Mouse (Mus musculus) lung, adult 2 months (tissue): Measurements from ENCODE around the gene Prkg1.

Source experiments
- CTCF ChIP-seq: fragments of 200-500 bp; IDR thresholded peaks from 2 replicates; pipeline ENCODE4 v1.5.1; 2011; ENCODE audit warnings: mild to moderate bottlenecking, low read length, control low read depth; ENCODE audit not compliant: insufficient read depth
- POLR2A ChIP-seq: fragments of 200-500 bp; IDR thresholded peaks from 2 replicates; pipeline ENCODE4 v1.6.1; 2011; ENCODE audit warnings: low read depth, mild to moderate bottlenecking, control low read depth, low read length, borderline replicate concordance; ENCODE audit errors: extremely low read depth

DNA sequence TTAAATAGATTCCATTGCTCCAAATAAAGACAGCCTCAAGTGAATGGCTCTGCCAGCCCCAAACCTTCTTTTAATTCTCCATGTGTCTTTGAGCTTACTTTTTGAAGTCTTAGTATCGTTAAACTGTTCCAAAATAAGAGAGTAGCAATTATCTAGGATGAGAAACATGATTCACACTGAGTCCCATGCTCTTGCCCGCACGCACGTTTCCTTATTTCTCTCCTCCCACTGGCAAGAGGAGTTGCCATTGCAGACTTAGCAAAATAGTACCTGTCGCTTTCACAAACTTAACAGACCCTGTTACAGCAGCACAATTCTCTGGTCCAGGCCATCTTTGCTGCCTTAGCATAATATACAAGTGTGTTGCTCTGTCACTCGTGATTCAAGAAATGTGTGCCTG, 110.8 kb downstream of the Prkg1 start:
- TF ChIP-seq POLR2A, result no peak
- no peak for TF ChIP-seq CTCF
